Mouse (Mus musculus) liver, postnatal 0 days (tissue): ENCODE measurements around the gene Psmb2. TPM values are rescaled to one million over a fixed set of nuclear protein-coding genes. Genes with fewer than 3 reads are reported as not detected.

ENCODE experiments used
- ATAC-seq: fragments of 200-750 bp; cut with Nextera tagmentation; 2 replicates; pipeline ENCODE4 v1.8.0; 2017; ENCODE audit warnings: mild to moderate bottlenecking, moderate library complexity
- DNase-seq: peaks from one replicate; pipeline ENCODE4 v3.0.0-alpha.2; 2016
- H3K27ac ChIP-seq: fragments of 300-500 bp; sonication (generic); 2 replicates; pipeline ENCODE4 v1.5.1; 2014; ENCODE audit warnings: antibody characterized with exemption, moderate library complexity, mild to moderate bottlenecking, low read depth
- H3K27me3 ChIP-seq: fragments of 300-500 bp; sonication (generic); 2 replicates; pipeline ENCODE4 v1.6.1; 2014; ENCODE audit warnings: low read length, control low read depth, mixed read lengths; ENCODE audit not compliant: insufficient read depth
- H3K36me3 ChIP-seq: fragments of 300-500 bp; sonication (generic); replicated peaks from 2 replicates; pipeline ENCODE4 v1.6.1; 2014; ENCODE audit warnings: mild to moderate bottlenecking, control low read depth, low read length, moderate library complexity, mixed read lengths; ENCODE audit not compliant: insufficient read depth
- H3K4me1 ChIP-seq: fragments of 300-500 bp; sonication (generic); 2 replicates; pipeline ENCODE4 v1.6.1; 2014; ENCODE audit warnings: antibody characterized with exemption, mild to moderate bottlenecking, control low read depth; ENCODE audit not compliant: insufficient read depth
- H3K4me2 ChIP-seq: fragments of 300-500 bp; sonication (generic); 2 replicates; pipeline ENCODE4 v1.6.1; 2014; ENCODE audit warnings: low read depth, mild to moderate bottlenecking, low read length, moderate library complexity, mixed read lengths
- H3K4me3 ChIP-seq: fragments of 300-500 bp; sonication (generic); 2 replicates; pipeline ENCODE4 v1.5.1; 2014; ENCODE audit warnings: low read depth, low read length
- H3K9ac ChIP-seq: fragments of 300-500 bp; sonication (generic); replicated peaks from 2 replicates; pipeline ENCODE4 v1.6.1; 2014; ENCODE audit warnings: mild to moderate bottlenecking, moderate library complexity
- H3K9me3 ChIP-seq: fragments of 300-500 bp; sonication (generic); 2 replicates; pipeline ENCODE4 v1.6.1; 2016; ENCODE audit warnings: mild to moderate bottlenecking, control low read depth, low read length, mixed read lengths
- CTCF ChIP-seq: sonication (generic); IDR thresholded peaks from 2 replicates; pipeline ENCODE4 v1.5.1; 2016; ENCODE audit warnings: antibody characterized with exemption, low read depth
- EP300 ChIP-seq: IDR thresholded peaks from 2 replicates; pipeline ENCODE4 v1.6.1; 2016; ENCODE audit warnings: antibody characterized with exemption, low read depth, mild to moderate bottlenecking
- WGBS: fragments of 180-500 bp; shearing (Covaris S2); extraction: QIAGEN DNeasy Blood & Tissue Kit; methylation state at CpG from one replicate; pipeline ENCODE4 v1.1.7; 2014; ENCODE audit not compliant: insufficient replicate concordance; 5-methylcytosine and 5-hydroxymethylcytosine counted together
- polyA plus RNA-seq: library from polyadenylated mRNA; unstranded; fragments of >200 nt; fragmentation: Nextera tagmentation; extraction: Ambion mirVana; gene quantifications from 2 replicates; pipeline ENCODE4 v1.2.1, GENCODE M21; 2015

The Psmb2 gene
- polyA plus RNA-seq, 1 experiment from 2014 or later: 239 TPM

- 42% methylated on average over 9 of the region's 9 CpGs for WGBS
- Histone ChIP-seq H3K27me3 (0 out of 2 replicates have a peak, but pooled peaks cover 4% of the 10 kb centered on the region), H3K9ac (no peak overlapping the region), H3K27ac (no peak overlapping the region), H3K36me3 (no peaks in the 10 kb centered on the region), H3K4me3 (no peak overlapping the region), H3K4me1 (no peaks in the 10 kb centered on the region), H3K4me2 (no peak overlapping the region), H3K9me3 (no peaks in the 10 kb centered on the region)
- ATAC-seq (no peak), DNase-seq (no peak)
- TF ChIP-seq CTCF: no peak
- TF ChIP-seq EP300: no peak
Observed at GRCm38 (mm10) chr4:126641901-126642300, 35.5 kb upstream of the Psmb2 start.

- WGBS: 54% methylated on average over 4 of the region's 4 CpGs
- no peak for DNase-seq
- no peak for ATAC-seq
- no peak overlapping the region for H3K9ac ChIP-seq
- H3K27ac ChIP-seq: no peak overlapping the region
- no peaks in the 10 kb centered on the region for H3K9me3 ChIP-seq
- H3K4me3 ChIP-seq: no peak overlapping the region
- no peak overlapping the region for H3K4me2 ChIP-seq
- no peaks in the 10 kb centered on the region for H3K4me1 ChIP-seq
- TF ChIP-seq CTCF (no peak), EP300 (no peak)
- H3K36me3 ChIP-seq: no peaks in the 10 kb centered on the region
- 0 out of 2 replicates have a peak, but pooled peaks cover 4% of the 10 kb centered on the region for H3K27me3 ChIP-seq
Observed at GRCm38 (mm10) chr4:126643815-126644214, 33.6 kb upstream of the Psmb2 start.

GRCm38 (mm10) chr4:126644333-126644963 lies 33.0 kb upstream of the Psmb2 start:
- no peak overlapping the region for H3K4me3 ChIP-seq
- 0 out of 2 replicates have a peak, but pooled peaks cover 4% of the 10 kb centered on the region for H3K27me3 ChIP-seq
- WGBS: 77% methylated on average over 10 of the region's 10 CpGs
- H3K36me3 ChIP-seq: no peaks in the 10 kb centered on the region
- DNase-seq (no peak), ATAC-seq (no peak)
- no peak overlapping the region for H3K27ac ChIP-seq
- TF ChIP-seq EP300 (no peak), CTCF (no peak)
- H3K4me2 ChIP-seq: no peak overlapping the region
- H3K9ac ChIP-seq: no peak overlapping the region
- H3K4me1 ChIP-seq: no peaks in the 10 kb centered on the region
- no peaks in the 10 kb centered on the region for H3K9me3 ChIP-seq

- H3K9me3 ChIP-seq: no peaks in the 10 kb centered on the region
- H3K9ac ChIP-seq: no peak overlapping the region
- H3K27me3 ChIP-seq: no peaks in the 10 kb centered on the region
- no peak for ATAC-seq
- no peak overlapping the region for H3K27ac ChIP-seq
- H3K4me2 ChIP-seq: no peak overlapping the region
- TF ChIP-seq CTCF: no peak
- TF ChIP-seq EP300: no peak
- WGBS: 68% methylated on average over 24 of the region's 24 CpGs
- H3K4me3 ChIP-seq: no peak overlapping the region
- H3K4me1 ChIP-seq: no peaks in the 10 kb centered on the region
- no peaks in the 10 kb centered on the region for H3K36me3 ChIP-seq
- DNase-seq: no peak
Observed at GRCm38 (mm10) chr4:126647996-126648910, 29.2 kb upstream of the Psmb2 start.

- Histone ChIP-seq H3K9me3 (no peaks in the 10 kb centered on the region), H3K4me2 (no peak overlapping the region), H3K27ac (no peak overlapping the region), H3K27me3 (no peaks in the 10 kb centered on the region), H3K36me3 (no peaks in the 10 kb centered on the region), H3K4me3 (no peak overlapping the region), H3K9ac (no peak overlapping the region), H3K4me1 (no peaks in the 10 kb centered on the region)
- no peak for ATAC-seq
- TF ChIP-seq EP300: no peak
- no peak for TF ChIP-seq CTCF
- WGBS: 65% methylated on average over 5 of the region's 5 CpGs
- DNase-seq: no peak
Observed at GRCm38 (mm10) chr4:126653148-126653547, 24.3 kb upstream of the Psmb2 start.

- H3K4me3 ChIP-seq: no peak overlapping the region
- no peaks in the 10 kb centered on the region for H3K9me3 ChIP-seq
- no peak overlapping the region for H3K9ac ChIP-seq
- DNase-seq: peak; percentile 21
- TF ChIP-seq EP300: no peak
- no peak for TF ChIP-seq CTCF
- 9% methylated on average over 9 of the region's 9 CpGs for WGBS
- no peaks in the 10 kb centered on the region for H3K27me3 ChIP-seq
- no peaks in the 10 kb centered on the region for H3K4me1 ChIP-seq
- no peak overlapping the region for H3K4me2 ChIP-seq
- H3K27ac ChIP-seq: no peak overlapping the region
- ATAC-seq: no peak
- no peaks in the 10 kb centered on the region for H3K36me3 ChIP-seq
Observed at GRCm38 (mm10) chr4:126655356-126655755, 22.1 kb upstream of the Psmb2 start.
